Mouse (Mus musculus) cerebellum, adult 2 months (tissue): Measurements from ENCODE around the gene Suco. TPM values are rescaled to one million over a fixed set of nuclear protein-coding genes. Genes with fewer than 3 reads are reported as not detected.

Source experiments
- DNase-seq, 2 experiments: peaks; one replicate each; pipeline ENCODE4 v3.0.0; 2021
- H3K27ac ChIP-seq: fragments of 200-500 bp; 2 replicates; pipeline ENCODE4 v1.5.1; 2012; ENCODE audit warnings: low read length, control low read depth, inconsistent platforms; ENCODE audit not compliant: insufficient read depth
- H3K27me3 ChIP-seq: fragments of 200-500 bp; 2 replicates; pipeline ENCODE4 v1.6.1; 2012; ENCODE audit warnings: inconsistent platforms, mild to moderate bottlenecking, low read length, moderate library complexity; ENCODE audit not compliant: control insufficient read depth, insufficient read depth
- H3K4me1 ChIP-seq: fragments of 200-500 bp; 2 replicates; pipeline ENCODE4 v1.6.1; 2011; ENCODE audit warnings: low read length; ENCODE audit not compliant: control insufficient read depth, insufficient read depth
- H3K4me3 ChIP-seq: fragments of 200-500 bp; replicated peaks from 2 replicates; pipeline ENCODE3; 2011; ENCODE audit warnings: mild to moderate bottlenecking, low read depth, low read length, control low read depth; ENCODE audit not compliant: insufficient read depth
- CTCF ChIP-seq: fragments of 200-500 bp; IDR thresholded peaks from 2 replicates; pipeline ENCODE4 v1.5.1; 2011; ENCODE audit warnings: low read depth, mild to moderate bottlenecking, control low read depth, low read length, moderate library complexity, borderline replicate concordance; ENCODE audit not compliant: insufficient read depth
- POLR2A ChIP-seq: fragments of 200-500 bp; IDR thresholded peaks from 2 replicates; pipeline ENCODE4 v1.6.1; 2011; ENCODE audit warnings: low read length, control low read depth, borderline replicate concordance; ENCODE audit not compliant: insufficient read depth
- WGBS: fragments of 180-500 bp; shearing (Covaris S2); methylation state at CpG from one replicate; pipeline ENCODE4 v1.1.7; 2018; 5-methylcytosine and 5-hydroxymethylcytosine counted together
- polyA plus RNA-seq: library from polyadenylated mRNA; depleted of rRNA; stranded (reverse); fragments of >200 nt; gene quantifications from 2 replicates; pipeline ENCODE4 v1.2.3, GENCODE M21; 2012

Gene Suco
- polyA plus RNA-seq, 1 experiment, result 15.1 TPM

DNA sequence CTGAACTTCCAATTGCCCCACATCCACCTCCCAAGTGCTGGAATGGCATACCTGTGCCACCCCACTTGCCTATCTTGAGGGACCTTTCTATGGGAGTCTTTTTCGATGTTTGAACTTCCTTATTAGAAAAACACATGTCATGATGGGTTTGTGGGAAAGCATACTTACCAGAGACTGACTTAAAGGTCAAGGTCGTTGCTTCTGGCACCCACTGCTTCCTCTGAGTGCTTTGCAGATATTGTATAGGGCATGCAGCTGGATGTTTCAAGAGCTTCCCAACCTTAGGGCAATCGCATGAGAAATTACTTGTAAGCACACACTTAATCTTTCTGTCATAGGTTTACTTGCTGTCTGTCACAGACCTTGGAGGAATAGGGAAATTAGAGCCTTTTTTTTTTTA, 83.2 kb downstream of the Suco start:
- H3K27me3 ChIP-seq, result no peaks in the 10 kb centered on the region
- WGBS, result 81% methylated on average over 3 of the region's 3 CpGs
- TF ChIP-seq CTCF (no peak), POLR2A (no peak)

DNA sequence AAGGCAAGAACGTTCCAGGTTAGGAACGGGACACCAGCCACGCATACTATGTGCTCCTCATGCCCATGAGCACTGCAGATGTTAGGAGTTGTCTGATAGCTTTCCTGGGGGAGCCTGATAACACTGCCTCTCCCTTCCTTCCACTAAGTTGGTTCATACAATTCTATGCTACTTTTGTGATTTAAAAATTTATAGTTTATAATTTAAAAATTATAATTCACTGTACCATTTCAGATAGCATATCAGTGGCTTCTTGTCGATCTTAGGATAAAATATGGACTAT, 83.9 kb downstream of the Suco start:
- no peak overlapping the region for H3K27ac ChIP-seq
- H3K4me1 ChIP-seq, result no peaks in the 10 kb centered on the region
- H3K4me3 ChIP-seq, result no peak overlapping the region
- 93% methylated on average over 4 of the region's 4 CpGs for WGBS
- DNase-seq, result no peak
- no peak for TF ChIP-seq CTCF
- TF ChIP-seq POLR2A, result no peak
- no peaks in the 10 kb centered on the region for H3K27me3 ChIP-seq

More for the DNA sequence above, 83.2 kb downstream of the Suco start:
- Histone ChIP-seq H3K4me3 (no peak overlapping the region), H3K27ac (no peak overlapping the region), H3K4me1 (no peaks in the 10 kb centered on the region)
- DNase-seq, result no peak

DNA sequence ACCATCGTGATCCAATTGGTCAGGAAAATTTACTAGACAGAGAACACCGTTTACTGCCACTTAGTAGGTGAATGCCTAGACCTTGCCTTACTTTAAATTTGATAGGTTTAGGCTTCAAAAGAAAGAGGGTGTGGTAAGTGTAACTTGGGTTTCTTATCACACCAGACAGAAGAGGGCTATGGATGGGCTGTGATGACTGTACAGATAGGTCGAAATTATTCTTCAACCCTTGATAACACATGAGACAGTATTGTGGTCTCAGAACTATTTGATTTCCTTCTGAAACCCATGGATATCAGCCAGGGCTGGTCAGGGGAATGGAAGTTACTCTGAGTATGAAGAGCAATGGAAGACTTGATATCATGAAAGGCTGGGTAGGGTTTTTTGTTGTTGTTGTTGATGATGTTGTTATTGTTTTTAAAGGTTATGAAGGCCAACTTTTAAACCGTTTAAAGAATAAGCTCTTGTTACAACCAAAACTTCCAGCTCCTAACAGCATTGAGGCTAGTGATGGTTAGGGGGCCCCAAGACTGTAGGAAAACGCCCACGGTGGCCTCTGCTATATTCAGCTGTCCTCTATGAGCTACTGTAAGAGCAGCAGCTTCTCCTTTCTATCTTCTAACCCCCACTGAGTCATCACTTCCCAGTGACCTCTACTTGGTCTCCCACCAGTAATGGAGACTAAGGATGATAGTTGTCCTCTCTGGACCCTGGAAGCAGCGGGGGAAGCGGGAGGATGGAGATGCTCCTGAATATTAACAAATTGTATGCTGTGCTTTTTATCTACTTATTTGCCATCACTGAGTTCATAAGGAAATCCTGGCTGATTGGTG, 84.4 kb downstream of the Suco start:
- H3K4me1 ChIP-seq, result no peaks in the 10 kb centered on the region

DNA sequence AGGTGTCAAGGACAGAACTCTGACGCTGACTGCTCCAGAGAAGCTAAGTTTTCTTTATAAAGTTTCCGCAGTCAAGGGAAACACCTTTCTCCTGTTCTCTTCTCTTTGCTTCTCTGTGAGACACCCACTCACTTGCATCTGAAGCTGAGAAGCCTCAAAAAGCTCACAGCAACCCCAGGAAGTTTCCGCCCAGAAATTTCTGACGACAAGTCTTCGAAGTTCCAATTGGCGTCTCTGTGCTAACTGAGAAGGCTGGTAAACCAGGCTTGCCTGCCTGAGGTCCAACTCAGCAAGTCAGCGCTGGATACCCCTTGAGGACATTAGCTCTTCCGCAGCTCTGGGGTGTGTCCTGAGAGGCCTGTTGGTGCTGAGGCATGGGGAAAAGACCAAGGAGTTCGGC, 88.1 kb downstream of the Suco start, which contains the start of gene Fasl:
Gene Fasl (minus strand): TSS at position 157 of the 400 bp plus-strand sequence.
- Histone ChIP-seq H3K4me1 (no peaks in the 10 kb centered on the region), H3K27me3 (no peaks in the 10 kb centered on the region), H3K27ac (no peak within 1 kb of the TSS), H3K4me3 (no peak within 1 kb of the TSS)
- 91% methylated on average over 9 of the region's 9 CpGs for WGBS
- TF ChIP-seq POLR2A (no peak), CTCF (no peak)
- DNase-seq, result no peak

More for the DNA sequence above, 84.4 kb downstream of the Suco start:
- no peaks in the 10 kb centered on the region for H3K27me3 ChIP-seq
- no peak overlapping the region for H3K27ac ChIP-seq
- TF ChIP-seq CTCF (no peak), POLR2A (no peak)
- DNase-seq, result no peak
- no peak overlapping the region for H3K4me3 ChIP-seq
- 86% methylated on average over 8 of the region's 8 CpGs for WGBS

DNA sequence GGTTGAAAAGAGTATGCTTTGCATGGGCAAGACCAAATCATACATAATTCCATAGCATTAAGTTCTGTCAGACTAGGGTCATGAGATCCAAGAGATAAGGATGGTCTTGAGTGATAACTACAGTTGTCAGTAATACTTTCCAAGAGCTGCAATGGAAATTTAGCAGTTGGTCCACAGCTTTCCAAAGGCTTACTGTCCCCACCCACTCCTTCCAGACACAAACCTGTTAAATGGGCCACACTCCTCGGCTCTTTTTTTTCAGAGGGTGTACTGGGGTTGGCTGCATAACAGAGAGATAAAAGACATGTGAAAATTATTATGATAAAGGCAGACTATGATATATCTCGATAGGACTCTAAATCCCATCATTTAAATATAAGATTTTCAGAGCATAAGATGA, 93.8 kb downstream of the Suco start:
- no peak for DNase-seq
- Histone ChIP-seq H3K4me3 (no peak overlapping the region), H3K4me1 (no peaks in the 10 kb centered on the region), H3K27ac (no peak overlapping the region), H3K27me3 (no peaks in the 10 kb centered on the region)
- 84% methylated on average over 2 of the region's 2 CpGs for WGBS
- TF ChIP-seq CTCF (no peak), POLR2A (no peak)

DNA sequence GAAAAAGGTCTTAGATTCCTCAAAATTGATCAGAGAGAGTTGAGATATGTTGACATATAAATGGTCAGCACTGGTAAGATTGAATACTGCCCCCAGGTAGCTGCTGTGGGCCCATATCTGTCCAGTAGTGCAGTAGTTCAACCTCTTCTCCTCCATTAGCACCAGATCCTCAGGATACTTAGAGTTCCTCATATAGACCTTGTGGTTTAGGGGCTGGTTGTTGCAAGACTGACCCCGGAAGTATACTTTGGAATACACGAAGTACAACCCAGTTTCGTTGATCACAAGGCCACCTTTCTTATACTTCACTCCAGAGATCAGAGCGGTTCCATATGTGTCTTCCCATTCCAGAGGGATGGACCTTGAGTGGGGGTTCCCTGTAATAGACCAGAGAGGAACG, 94.9 kb downstream of the Suco start:
- no peaks in the 10 kb centered on the region for H3K4me1 ChIP-seq
- WGBS, result 93% methylated on average over 5 of the region's 5 CpGs
- H3K4me3 ChIP-seq, result no peak overlapping the region
- no peak overlapping the region for H3K27ac ChIP-seq
- TF ChIP-seq CTCF, result no peak
- no peak for TF ChIP-seq POLR2A
- no peak for DNase-seq
- H3K27me3 ChIP-seq, result no peaks in the 10 kb centered on the region

DNA sequence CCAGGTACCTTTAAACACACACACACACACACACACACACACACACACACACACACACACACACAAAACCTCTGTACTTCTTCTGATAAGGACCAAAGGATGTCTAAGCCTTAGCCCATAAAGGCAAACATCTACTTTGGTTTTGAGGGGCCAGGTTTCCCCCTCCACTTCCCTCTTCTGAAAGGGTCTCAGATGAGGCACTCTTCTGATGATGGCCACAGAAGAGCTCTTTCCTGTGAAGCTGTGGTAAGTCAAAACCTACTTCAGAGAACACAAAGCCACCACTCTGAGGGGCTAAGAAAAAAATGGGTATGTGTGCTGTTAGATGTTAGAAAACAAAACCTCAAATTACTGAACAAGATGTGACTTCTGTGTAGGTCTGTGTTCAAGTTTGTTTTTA, 97.4 kb downstream of the Suco start:
- no peak for TF ChIP-seq POLR2A
- no peak for TF ChIP-seq CTCF
- no peaks in the 10 kb centered on the region for H3K27me3 ChIP-seq
- no peak for DNase-seq
- H3K4me3 ChIP-seq, result no peak overlapping the region
- no peaks in the 10 kb centered on the region for H3K4me1 ChIP-seq
- no peak overlapping the region for H3K27ac ChIP-seq

DNA sequence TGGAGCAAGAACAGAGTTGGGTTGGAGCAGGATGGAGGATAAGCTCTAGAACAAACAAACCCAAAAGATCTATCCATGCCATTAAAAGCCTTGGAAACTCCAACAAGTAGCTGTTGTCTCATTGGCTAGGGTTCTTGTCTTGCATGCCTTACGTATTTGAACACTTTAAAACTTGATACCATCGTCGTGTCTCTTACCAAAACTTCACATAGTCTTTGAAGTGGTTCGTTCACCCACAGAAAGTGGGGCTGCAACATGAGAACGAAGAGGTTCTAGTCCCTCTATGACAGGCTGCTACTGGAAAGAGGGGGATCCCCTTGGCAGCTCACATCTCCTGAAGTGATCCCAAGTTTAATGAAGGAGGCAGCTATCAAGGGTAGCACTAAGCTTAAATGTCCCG, 101.3 kb downstream of the Suco start:
- 84% methylated on average over 6 of the region's 6 CpGs for WGBS
- no peak overlapping the region for H3K4me3 ChIP-seq
- no peak overlapping the region for H3K27ac ChIP-seq
- no peaks in the 10 kb centered on the region for H3K4me1 ChIP-seq
- no peak for TF ChIP-seq CTCF
- no peak for TF ChIP-seq POLR2A
- DNase-seq, result no peak
- no peaks in the 10 kb centered on the region for H3K27me3 ChIP-seq
